Comparison of ENCODE assay signal across 8 mouse cellular contexts in the genomic region with DNA sequence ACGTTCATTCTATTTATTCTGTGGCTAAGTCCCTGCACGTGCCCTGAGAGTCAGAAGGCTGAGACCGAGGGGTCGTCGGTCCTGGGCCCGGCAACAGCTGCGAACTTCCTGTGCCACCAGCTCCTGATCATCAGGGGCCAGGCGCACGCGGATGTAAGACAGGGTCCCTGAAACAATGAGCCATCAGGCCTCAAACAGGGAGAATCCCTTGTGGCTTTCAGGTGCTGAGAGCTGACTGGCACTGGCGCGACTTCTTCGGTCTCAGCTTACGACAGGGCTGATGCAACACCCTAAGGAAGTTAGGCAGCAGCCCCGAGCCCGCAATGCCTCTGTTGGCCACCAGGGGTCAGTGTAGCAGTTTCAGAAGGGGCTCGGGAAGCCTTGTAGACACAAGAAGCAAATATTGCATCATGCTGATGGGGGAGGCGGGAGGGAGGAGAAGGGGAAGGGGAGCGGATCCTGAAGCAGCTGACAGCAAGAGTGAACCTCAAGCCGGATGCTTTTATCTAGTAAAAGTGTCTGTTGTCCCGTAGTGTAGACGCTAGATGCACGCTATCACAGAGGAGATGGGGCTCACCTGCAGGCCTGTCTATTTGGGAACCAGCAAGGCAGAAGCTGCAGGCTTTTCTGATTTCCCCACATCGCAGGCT. TPM values are rescaled to one million over a fixed set of nuclear protein-coding genes. Genes with fewer than 3 reads are reported as not detected.
DNase-seq lines count a peak whose midpoint lies in the region; ATAC-seq and TF ChIP-seq lines count a peak whose summit lies in the region.

No protein-coding gene starts in this region.

- H3K27ac ChIP-seq in heart, embryonic 12.5 days (ENCODE audit: poor library complexity, severe bottlenecking) = no peak overlapping the region
- no peak overlapping the region for H3K27ac ChIP-seq in kidney, postnatal 0 days
- peak overlapping the region; percentile 68 for H3K27ac ChIP-seq in liver, embryonic 11.5 days (ENCODE audit: low read depth, low read length)
- H3K27ac ChIP-seq in stomach, embryonic 14.5 days (ENCODE audit: low read length) = no peak overlapping the region

- H3K9me3 ChIP-seq in heart, embryonic 12.5 days (replicated peaks) = 0 out of 2 replicates have a peak, but pooled peaks cover 2% of the 10 kb centered on the region
- H3K9me3 ChIP-seq in kidney, postnatal 0 days (replicated peaks; ENCODE audit: low read length) = no peaks in the 10 kb centered on the region
- no peaks in the 10 kb centered on the region for H3K9me3 ChIP-seq in liver, embryonic 11.5 days (ENCODE audit: control insufficient read depth, low read length)
- no peaks in the 10 kb centered on the region for H3K9me3 ChIP-seq in stomach, embryonic 14.5 days (ENCODE audit: control insufficient read depth, low read depth, low read length)

- peak overlapping the region; percentile 4; the same call in 1 of the 2 replicates for H3K4me3 ChIP-seq in heart, embryonic 12.5 days
- H3K4me3 ChIP-seq in kidney, postnatal 0 days (replicated peaks; ENCODE audit: low read depth, low read length) = 0 out of 2 replicates have a peak overlapping the region, but pooled peaks have one; percentile 13
- H3K4me3 ChIP-seq in liver, embryonic 11.5 days (ENCODE audit: low read depth, low read length) = peak overlapping the region; percentile 28
- no peak overlapping the region for H3K4me3 ChIP-seq in stomach, embryonic 14.5 days (ENCODE audit: low read depth, low read length)

- H3K9ac ChIP-seq in heart, embryonic 12.5 days = peak overlapping the region; percentile 43
- peak overlapping the region; percentile 52 for H3K9ac ChIP-seq in kidney, postnatal 0 days (ENCODE audit: low read depth, low read length)
- H3K9ac ChIP-seq in liver, embryonic 11.5 days (ENCODE audit: low read depth, low read length) = peak overlapping the region; percentile 74
- H3K9ac ChIP-seq in stomach, embryonic 14.5 days (replicated peaks; ENCODE audit: low read depth, low read length) = no peak overlapping the region

- no peaks in the 10 kb centered on the region for H3K36me3 ChIP-seq in heart, embryonic 12.5 days
- H3K36me3 ChIP-seq in kidney, postnatal 0 days (ENCODE audit: insufficient read depth, low read length) = no peaks in the 10 kb centered on the region
- H3K36me3 ChIP-seq in liver, embryonic 11.5 days (ENCODE audit: control insufficient read depth, insufficient read depth, low read length) = no peaks in the 10 kb centered on the region
- no peaks in the 10 kb centered on the region for H3K36me3 ChIP-seq in stomach, embryonic 14.5 days (ENCODE audit: control insufficient read depth, insufficient read depth, low read length)

- DNase-seq in B cell, adult 2 months = peak; percentile 98 to 99
- peak; percentile 98 for DNase-seq in brain, adult 2 months (ENCODE audit: low read depth, low spot score)
- peak; percentile 94 for DNase-seq in kidney, postnatal 0 days (ENCODE audit: low spot score)
- peak; percentile 97 for DNase-seq in liver, embryonic 11.5 days (ENCODE audit: low spot score)
- DNase-seq in naive thymus-derived CD4-positive, alpha-beta T cell, adult 2 months (ENCODE audit: low read depth) = peak; percentile 99

- peaks cover 26% of the 10 kb centered on the region for H3K4me1 ChIP-seq in heart, embryonic 12.5 days (replicated peaks)
- 0 out of 2 replicates have a peak, but pooled peaks cover 3% of the 10 kb centered on the region for H3K4me1 ChIP-seq in kidney, postnatal 0 days (replicated peaks; ENCODE audit: insufficient read depth, low read length)
- peaks cover 21% of the 10 kb centered on the region for H3K4me1 ChIP-seq in liver, embryonic 11.5 days (replicated peaks; ENCODE audit: control insufficient read depth, insufficient read depth, low read length)
- no peaks in the 10 kb centered on the region for H3K4me1 ChIP-seq in stomach, embryonic 14.5 days (ENCODE audit: control insufficient read depth, insufficient read depth, low read length)

- H3K27me3 ChIP-seq in heart, embryonic 12.5 days (replicated peaks) = peaks cover 19% of the 10 kb centered on the region; the same call in 1 of the 2 replicates
- H3K27me3 ChIP-seq in kidney, postnatal 0 days (ENCODE audit: insufficient read depth, low read length) = no peaks in the 10 kb centered on the region
- H3K27me3 ChIP-seq in liver, embryonic 11.5 days (replicated peaks; ENCODE audit: control insufficient read depth, insufficient read depth, low read length) = no peaks in the 10 kb centered on the region
- H3K27me3 ChIP-seq in stomach, embryonic 14.5 days (ENCODE audit: control insufficient read depth, insufficient read depth, low read length) = no peaks in the 10 kb centered on the region

- peak; percentile 87 for ATAC-seq in erythroblast, adult 5-6 weeks (replicated peaks; ENCODE audit: low FRiP score, poor library complexity, severe bottlenecking)
- ATAC-seq in heart, embryonic 12.5 days (ENCODE audit: insufficient number of reproducible peaks, low FRiP score) = peak; percentile 80
- peak; percentile 66 for ATAC-seq in kidney, postnatal 0 days (replicated peaks; ENCODE audit: low FRiP score, low read depth)
- ATAC-seq in liver, embryonic 11.5 days (replicated peaks; ENCODE audit: low FRiP score) = peak; percentile 86
- peak; percentile 84 for ATAC-seq in stomach, embryonic 14.5 days (ENCODE audit: insufficient number of reproducible peaks, insufficient read depth, low FRiP score, low read depth)

- 5% methylated on average over 24 of the region's 24 CpGs for WGBS in heart, embryonic 12.5 days
- WGBS in kidney, postnatal 0 days = 7% methylated on average over 24 of the region's 24 CpGs
- WGBS in liver, embryonic 11.5 days = 4% methylated on average over 24 of the region's 24 CpGs
- 4% methylated on average over 24 of the region's 24 CpGs for WGBS in stomach, embryonic 14.5 days

- H3K4me2 ChIP-seq in heart, embryonic 12.5 days = peak overlapping the region; percentile 66
- H3K4me2 ChIP-seq in kidney, postnatal 0 days (ENCODE audit: low read length) = peak overlapping the region; percentile 48
- peak overlapping the region; percentile 64 for H3K4me2 ChIP-seq in liver, embryonic 11.5 days
- H3K4me2 ChIP-seq in stomach, embryonic 14.5 days (replicated peaks; ENCODE audit: low read depth, low read length) = peak overlapping the region; percentile 48

- peak; percentile 99 for TF ChIP-seq CTCF in kidney, postnatal 0 days (IDR thresholded peaks at IDR 0.05; ENCODE audit: low read depth)

RNA-seq across cellular contexts. Expression of gene Klhdc4, which starts 21.6 kb away (rescaled TPM):
- total RNA-seq in erythroblast, adult 5-6 weeks (2015; ENCODE audit: low replicate concordance) = 5.6 and 7.9 TPM in 2 replicates
- total RNA-seq in erythroblast, adult 5-6 weeks (2017; ENCODE audit: low replicate concordance) = 5.9 and 9.1 TPM in 2 replicates
- 27.7 and 28.2 TPM in 2 replicates for polyA plus RNA-seq in heart, embryonic 12.5 days (2016; fragmentation: Nextera tagmentation; extraction: Ambion mirVana)
- 21.2 and 25.3 TPM in 2 replicates for polyA plus RNA-seq in kidney, postnatal 0 days (2015; fragmentation: Nextera tagmentation; extraction: Ambion mirVana)
- polyA plus RNA-seq in liver, embryonic 11.5 days (2014; fragmentation: Nextera tagmentation; extraction: Ambion mirVana) = 52.8 and 54.0 TPM in 2 replicates
- 35.8 and 38.5 TPM in 2 replicates for polyA plus RNA-seq in stomach, embryonic 14.5 days (2014; fragmentation: Nextera tagmentation; extraction: Ambion mirVana)

RNA-seq across cellular contexts. Expression of gene Slc7a5, which starts 56.5 kb away (rescaled TPM):
- 137 and 171 TPM in 2 replicates for total RNA-seq in erythroblast, adult 5-6 weeks (2015; ENCODE audit: low replicate concordance)
- 151 and 182 TPM in 2 replicates for total RNA-seq in erythroblast, adult 5-6 weeks (2017; ENCODE audit: low replicate concordance)
- polyA plus RNA-seq in heart, embryonic 12.5 days (2016; fragmentation: Nextera tagmentation; extraction: Ambion mirVana) = 22.3 and 24.6 TPM in 2 replicates
- 9.2 and 10.2 TPM in 2 replicates for polyA plus RNA-seq in kidney, postnatal 0 days (2015; fragmentation: Nextera tagmentation; extraction: Ambion mirVana)
- polyA plus RNA-seq in liver, embryonic 11.5 days (2014; fragmentation: Nextera tagmentation; extraction: Ambion mirVana) = 58.2 and 61.5 TPM in 2 replicates
- 17.1 and 19.7 TPM in 2 replicates for polyA plus RNA-seq in stomach, embryonic 14.5 days (2014; fragmentation: Nextera tagmentation; extraction: Ambion mirVana)
